ENCODE assay signal across 22 mouse cellular contexts in the genomic region with DNA sequence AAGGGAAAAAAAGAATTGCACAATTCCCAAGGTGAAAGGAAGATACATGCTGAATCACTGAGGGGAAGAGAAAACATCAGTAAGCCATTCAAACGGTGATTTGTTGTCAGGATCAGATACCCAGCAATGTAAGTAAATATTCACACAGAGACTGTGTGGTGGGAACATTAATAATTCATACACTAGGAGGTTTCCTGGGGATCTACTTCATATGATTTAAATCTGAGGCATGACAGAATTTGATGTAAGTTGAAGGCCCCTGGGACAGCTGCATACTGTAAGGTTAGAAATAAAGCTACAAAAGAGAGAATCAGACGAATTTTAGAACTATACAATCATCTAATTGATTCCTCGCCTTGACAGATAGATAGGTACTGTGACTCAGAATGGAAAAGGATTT. TPM values are rescaled to one million over a fixed set of nuclear protein-coding genes. Genes with fewer than 3 reads are reported as not detected.
A peak's percentile ranks its signal among the peaks of the same experiment; 100 is the strongest.
DNase-seq lines count a peak whose midpoint lies in the region; ATAC-seq and TF ChIP-seq lines count a peak whose summit lies in the region.
"Had no signal": no experiment of that assay in that cellular context is flagged by ENCODE, and none has a peak within 500 bp of the region (broad histone marks: within the 10 kb centered on the region; RNA-seq: fewer than 3 reads in every experiment).

No protein-coding gene starts in this region.

- no peaks in the 10 kb centered on the region for H3K27me3 ChIP-seq in embryonic facial prominence, embryonic 14.5 days (replicated peaks; ENCODE audit: control insufficient read depth, insufficient read depth, low read length)
- H3K27me3 ChIP-seq in embryonic facial prominence, embryonic 10.5 days (replicated peaks; ENCODE audit: low read depth, poor library complexity, severe bottlenecking): no peaks in the 10 kb centered on the region
- H3K27me3 ChIP-seq in hindbrain, embryonic 13.5 days: no peaks in the 10 kb centered on the region
- no peaks in the 10 kb centered on the region for H3K27me3 ChIP-seq in hindbrain, postnatal 0 days (ENCODE audit: insufficient read depth, low read length)
- H3K27me3 ChIP-seq in midbrain, embryonic 16.5 days (ENCODE audit: control insufficient read depth, insufficient read depth, low read depth, low read length): no peaks in the 10 kb centered on the region
- H3K27me3 ChIP-seq in intestine, embryonic 16.5 days (replicated peaks; ENCODE audit: control insufficient read depth, insufficient read depth, low read length): no peaks in the 10 kb centered on the region
- no peaks in the 10 kb centered on the region for H3K27me3 ChIP-seq in kidney, embryonic 16.5 days (ENCODE audit: insufficient read depth, low read length)
- H3K27me3 ChIP-seq: embryonic facial prominence, embryonic 12.5 days; forebrain, embryonic 13.5 days had no signal

- H3K9me3 ChIP-seq in embryonic facial prominence, embryonic 14.5 days (ENCODE audit: control insufficient read depth, low read length): no peaks in the 10 kb centered on the region
- no peaks in the 10 kb centered on the region for H3K9me3 ChIP-seq in embryonic facial prominence, embryonic 10.5 days
- H3K9me3 ChIP-seq in hindbrain, embryonic 13.5 days: no peaks in the 10 kb centered on the region
- H3K9me3 ChIP-seq in hindbrain, postnatal 0 days (ENCODE audit: low read length): no peaks in the 10 kb centered on the region
- H3K9me3 ChIP-seq in midbrain, embryonic 16.5 days (replicated peaks; ENCODE audit: control insufficient read depth, low read length, poor library complexity, severe bottlenecking): no peaks in the 10 kb centered on the region
- H3K9me3 ChIP-seq in intestine, embryonic 16.5 days (ENCODE audit: control insufficient read depth, low read length): no peaks in the 10 kb centered on the region
- H3K9me3 ChIP-seq in kidney, embryonic 16.5 days (ENCODE audit: low read length): no peaks in the 10 kb centered on the region
- H3K9me3 ChIP-seq: embryonic facial prominence, embryonic 12.5 days; forebrain, embryonic 13.5 days had no signal

- no peak overlapping the region for H3K27ac ChIP-seq in embryonic facial prominence, embryonic 14.5 days (replicated peaks; ENCODE audit: low read depth, low read length)
- H3K27ac ChIP-seq in embryonic facial prominence, embryonic 10.5 days (replicated peaks): no peak overlapping the region
- 0 out of 2 replicates have a peak overlapping the region, but pooled peaks have one; percentile 18 for H3K27ac ChIP-seq in hindbrain, embryonic 13.5 days
- no peak overlapping the region for H3K27ac ChIP-seq in hindbrain, postnatal 0 days
- H3K27ac ChIP-seq in midbrain, embryonic 16.5 days (ENCODE audit: low read length): no peak overlapping the region; the same call in 1 of the 2 replicates
- H3K27ac ChIP-seq in intestine, embryonic 16.5 days (ENCODE audit: low read length): no peak overlapping the region
- no peak overlapping the region for H3K27ac ChIP-seq in kidney, embryonic 16.5 days (ENCODE audit: low read length)
- H3K27ac ChIP-seq: embryonic facial prominence, embryonic 12.5 days; forebrain, embryonic 13.5 days; gastrocnemius, adult 2 months had no signal

- no peak for ATAC-seq in embryonic facial prominence, embryonic 14.5 days (ENCODE audit: low read depth)
- no peak for ATAC-seq in hindbrain, embryonic 13.5 days (ENCODE audit: low FRiP score)
- no peak for ATAC-seq in hindbrain, postnatal 0 days
- ATAC-seq in midbrain, embryonic 16.5 days: peak; percentile 64; the same call in 1 of the 2 replicates
- no peak for ATAC-seq in intestine, embryonic 16.5 days
- ATAC-seq in kidney, embryonic 16.5 days (ENCODE audit: low FRiP score, low TSS enrichment): no peak
- ATAC-seq: activated CD4-positive, CD25-positive, alpha-beta regulatory T cell, adult 4 months; forebrain, embryonic 13.5 days; forebrain, embryonic 16.5 days had no signal

- peak; percentile 0 for DNase-seq in embryonic facial prominence, embryonic 14.5 days (ENCODE audit: low spot score)
- DNase-seq in embryonic facial prominence, embryonic 10.5 days (ENCODE audit: low spot score): no peak
- DNase-seq in hindbrain, postnatal 0 days (ENCODE audit: low spot score): no peak
- peak; percentile 40 for DNase-seq in brain, embryonic 14.5 days (ENCODE audit: low read depth)
- DNase-seq: adrenal gland, adult 8-10 months; adrenal gland, postnatal 25 days; cerebellum, adult 18-20 months; cerebellum, adult 9-10 months; cerebellum, postnatal 14 days; gastrocnemius, adult 2 months; gastrocnemius, postnatal 14 days; heart, adult 11 months had no signal

- H3K4me1 ChIP-seq in embryonic facial prominence, embryonic 14.5 days (ENCODE audit: control insufficient read depth, insufficient read depth, low read length): no peaks in the 10 kb centered on the region
- no peaks in the 10 kb centered on the region for H3K4me1 ChIP-seq in embryonic facial prominence, embryonic 10.5 days
- no peaks in the 10 kb centered on the region for H3K4me1 ChIP-seq in hindbrain, embryonic 13.5 days (replicated peaks)
- no peaks in the 10 kb centered on the region for H3K4me1 ChIP-seq in hindbrain, postnatal 0 days (ENCODE audit: insufficient read depth, low read length)
- H3K4me1 ChIP-seq in midbrain, embryonic 16.5 days (ENCODE audit: control insufficient read depth, insufficient read depth, low read length): 0 out of 2 replicates have a peak, but pooled peaks cover 2% of the 10 kb centered on the region
- no peaks in the 10 kb centered on the region for H3K4me1 ChIP-seq in intestine, embryonic 16.5 days (ENCODE audit: control insufficient read depth, insufficient read depth, low read length)
- no peaks in the 10 kb centered on the region for H3K4me1 ChIP-seq in kidney, embryonic 16.5 days (ENCODE audit: insufficient read depth, low read length)
- H3K4me1 ChIP-seq: embryonic facial prominence, embryonic 12.5 days; forebrain, embryonic 13.5 days had no signal

- H3K4me2 ChIP-seq in embryonic facial prominence, embryonic 14.5 days (ENCODE audit: low read depth, low read length): no peak overlapping the region
- no peak overlapping the region for H3K4me2 ChIP-seq in hindbrain, embryonic 13.5 days
- no peak overlapping the region for H3K4me2 ChIP-seq in hindbrain, postnatal 0 days (ENCODE audit: low read depth, low read length)
- no peak overlapping the region for H3K4me2 ChIP-seq in midbrain, embryonic 16.5 days (ENCODE audit: low read length)
- no peak overlapping the region for H3K4me2 ChIP-seq in intestine, embryonic 16.5 days (ENCODE audit: low read depth, low read length)
- no peak overlapping the region for H3K4me2 ChIP-seq in kidney, embryonic 16.5 days (replicated peaks; ENCODE audit: low read depth, low read length)
- H3K4me2 ChIP-seq: embryonic facial prominence, embryonic 12.5 days; forebrain, embryonic 13.5 days; heart, embryonic 11.5 days had no signal

- TF ChIP-seq CTCF in hindbrain, postnatal 0 days (IDR thresholded peaks at IDR 0.05; ENCODE audit: low read depth): no peak
- TF ChIP-seq CTCF in brain, embryonic 14.5 days (IDR thresholded peaks at IDR 0.05; ENCODE audit: borderline replicate concordance, extremely low read depth, insufficient read depth, insufficient read length): no peak

- H3K9ac ChIP-seq in embryonic facial prominence, embryonic 14.5 days (ENCODE audit: low read depth, low read length): no peak overlapping the region
- H3K9ac ChIP-seq in hindbrain, embryonic 13.5 days: no peak overlapping the region
- no peak overlapping the region for H3K9ac ChIP-seq in hindbrain, postnatal 0 days (replicated peaks; ENCODE audit: low read length)
- H3K9ac ChIP-seq in midbrain, embryonic 16.5 days (ENCODE audit: low read depth, low read length): no peak overlapping the region
- H3K9ac ChIP-seq in intestine, embryonic 16.5 days (ENCODE audit: low read depth, low read length): no peak overlapping the region
- H3K9ac ChIP-seq in kidney, embryonic 16.5 days (replicated peaks; ENCODE audit: low read length): no peak overlapping the region
- H3K9ac ChIP-seq: embryonic facial prominence, embryonic 12.5 days; forebrain, embryonic 13.5 days had no signal

- TF ChIP-seq POLR2A in brain, embryonic 14.5 days (IDR thresholded peaks at IDR 0.05; ENCODE audit: borderline replicate concordance, extremely low read depth, insufficient read depth, insufficient read length, poor library complexity, severe bottlenecking): no peak

- H3K4me3 ChIP-seq in embryonic facial prominence, embryonic 14.5 days (ENCODE audit: low read depth, low read length): no peak overlapping the region
- no peak overlapping the region for H3K4me3 ChIP-seq in embryonic facial prominence, embryonic 10.5 days
- H3K4me3 ChIP-seq in hindbrain, embryonic 13.5 days: no peak overlapping the region
- H3K4me3 ChIP-seq in hindbrain, postnatal 0 days (ENCODE audit: low read length): no peak overlapping the region
- no peak overlapping the region for H3K4me3 ChIP-seq in midbrain, embryonic 16.5 days (ENCODE audit: low read depth, low read length)
- H3K4me3 ChIP-seq in intestine, embryonic 16.5 days (ENCODE audit: low read length): no peak overlapping the region
- no peak overlapping the region for H3K4me3 ChIP-seq in kidney, embryonic 16.5 days (ENCODE audit: low read length)
- H3K4me3 ChIP-seq: embryonic facial prominence, embryonic 12.5 days; erythroblast, embryonic 14.5 days; forebrain, embryonic 13.5 days; gastrocnemius, adult 2 months had no signal

- no peaks in the 10 kb centered on the region for H3K36me3 ChIP-seq in embryonic facial prominence, embryonic 14.5 days (ENCODE audit: control insufficient read depth, insufficient read depth, low read length)
- no peaks in the 10 kb centered on the region for H3K36me3 ChIP-seq in embryonic facial prominence, embryonic 10.5 days (replicated peaks)
- no peaks in the 10 kb centered on the region for H3K36me3 ChIP-seq in hindbrain, embryonic 13.5 days
- H3K36me3 ChIP-seq in hindbrain, postnatal 0 days (ENCODE audit: insufficient read depth, low read length): no peaks in the 10 kb centered on the region
- no peaks in the 10 kb centered on the region for H3K36me3 ChIP-seq in midbrain, embryonic 16.5 days (ENCODE audit: control insufficient read depth, insufficient read depth, low read length)
- no peaks in the 10 kb centered on the region for H3K36me3 ChIP-seq in intestine, embryonic 16.5 days (ENCODE audit: control insufficient read depth, insufficient read depth, low read length)
- H3K36me3 ChIP-seq in kidney, embryonic 16.5 days (ENCODE audit: insufficient read depth, low read length): no peaks in the 10 kb centered on the region
- H3K36me3 ChIP-seq: embryonic facial prominence, embryonic 12.5 days had no signal

- 48% methylated on average over 3 of the region's 3 CpGs for WGBS in embryonic facial prominence, embryonic 14.5 days
- WGBS in embryonic facial prominence, embryonic 10.5 days: 72% methylated on average over 3 of the region's 3 CpGs
- 41% methylated on average over 3 of the region's 3 CpGs for WGBS in hindbrain, embryonic 13.5 days
- 32% methylated on average over 3 of the region's 3 CpGs for WGBS in hindbrain, postnatal 0 days
- 33% methylated on average over 3 of the region's 3 CpGs for WGBS in midbrain, embryonic 16.5 days
- 64% methylated on average over 3 of the region's 3 CpGs for WGBS in intestine, embryonic 16.5 days
- 63% methylated on average over 3 of the region's 3 CpGs for WGBS in kidney, embryonic 16.5 days

RNA-seq across cellular contexts. Expression of a gene that starts 45.1 kb away (rescaled TPM):
- polyA plus RNA-seq in embryonic facial prominence, embryonic 14.5 days (2014; fragmentation: Nextera tagmentation; extraction: Ambion mirVana): 0.58 and 0.96 TPM in 2 replicates
- 1.3 and 1.4 TPM in 2 replicates for polyA plus RNA-seq in embryonic facial prominence, embryonic 10.5 days (2016; fragmentation: Nextera tagmentation; extraction: Ambion mirVana)
- polyA plus RNA-seq in hindbrain, embryonic 13.5 days (2015; fragmentation: Nextera tagmentation; extraction: Ambion mirVana): 0.78 and 1.1 TPM in 2 replicates
- total RNA-seq in hindbrain, postnatal 0 days (2014; rRNA removed): 7.2 and 7.6 TPM in 2 replicates
- 3.3 and 3.4 TPM in 2 replicates for polyA plus RNA-seq in hindbrain, postnatal 0 days (2015; fragmentation: Nextera tagmentation; extraction: Ambion mirVana)
- polyA plus RNA-seq in brain, embryonic 14.5 days (2012; rRNA removed): 1.1 and 2.8 TPM in 2 replicates
- 2.0 and 2.7 TPM in 2 replicates for polyA plus RNA-seq in midbrain, embryonic 16.5 days (2015; fragmentation: Nextera tagmentation; extraction: Ambion mirVana)
- 0.05 and 0.09 TPM in 2 replicates for polyA plus RNA-seq in intestine, embryonic 16.5 days (2015; fragmentation: Nextera tagmentation; extraction: Ambion mirVana)
- polyA plus RNA-seq in kidney, embryonic 16.5 days (2015; fragmentation: Nextera tagmentation; extraction: Ambion mirVana): 0.21 and 0.24 TPM in 2 replicates
- total RNA-seq: gastrocnemius, adult 2 months had no signal
- polyA plus RNA-seq: activated CD4-positive, CD25-positive, alpha-beta regulatory T cell, adult 4 months; erythroblast, embryonic 14.5 days had no signal

Comparison
In these comparisons a context has a peak if more than half of its experiments do, and no peak if none do; other contexts are left out.
1. DNase-seq: peak in embryonic facial prominence, embryonic 14.5 days (single experiment) and brain, embryonic 14.5 days (single experiment); none in embryonic facial prominence, embryonic 10.5 days (single experiment) and hindbrain, postnatal 0 days (single experiment).